Mouse (Mus musculus): ENCODE data around the gene Fdxr. TPM values are rescaled to one million over a fixed set of nuclear protein-coding genes. Genes with fewer than 3 reads are reported as not detected.

Fdxr gene
- total RNA-seq, 2 experiments from 2014 or later, result 2.9 to 4.4 TPM

DNA sequence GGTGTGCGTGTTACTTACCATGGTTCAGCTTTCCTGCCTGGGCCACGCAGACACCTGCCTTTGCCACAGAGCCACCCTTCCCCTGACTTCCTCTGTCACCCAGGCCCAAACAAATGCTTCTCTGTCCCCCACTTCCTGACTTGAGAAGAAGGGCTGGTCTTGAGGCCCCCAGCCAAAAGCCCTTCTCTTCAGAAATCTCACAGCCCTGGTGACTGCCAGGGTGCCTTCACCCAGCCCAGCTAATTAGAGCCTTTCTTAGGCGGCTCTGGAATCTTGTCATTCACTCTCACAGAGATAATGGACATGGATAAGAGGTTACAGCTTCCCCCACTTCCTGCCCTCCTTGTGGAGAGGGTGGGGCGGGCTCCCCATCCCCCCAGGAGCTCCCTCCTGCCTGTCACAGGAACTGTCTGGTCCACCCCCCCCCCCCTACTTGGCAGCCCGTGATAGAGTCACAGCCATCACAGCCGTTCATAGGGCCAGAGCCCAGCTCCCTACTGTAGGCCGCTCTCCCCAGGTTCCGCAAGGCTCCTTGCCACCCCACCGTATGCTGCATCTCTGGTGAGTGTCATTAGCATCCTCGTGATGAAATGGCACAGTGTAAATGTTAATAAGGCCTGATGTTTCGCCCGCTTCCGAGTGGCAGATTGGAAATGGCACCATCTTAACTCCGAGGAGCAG lies 49.9 kb downstream of the Fdxr start:
- peak; percentile 56 for DNase-seq
- peak overlapping the region; percentile 62; the same call in 1 of the 2 replicates for H3K27ac ChIP-seq

GRCm38 (mm10) chr11:115225301-115225700 lies 51.5 kb downstream of the Fdxr start:
- TF ChIP-seq CTCF (IDR thresholded peaks at IDR 0.05), result no peak
- no peak for DNase-seq
- Histone ChIP-seq H3K27ac (peak overlapping the region; percentile 43; the same call in 1 of the 2 replicates), H3K4me3 (no peak overlapping the region)
- intact Hi-C loops (cut with DNase I), result no loop called here

More for the DNA sequence above, 49.9 kb downstream of the Fdxr start:
- intact Hi-C loops (cut with DNase I), result no loop called here
- H3K4me3 ChIP-seq, result 0 out of 2 replicates have a peak overlapping the region, but pooled peaks have one; percentile 7
- TF ChIP-seq CTCF (IDR thresholded peaks at IDR 0.05), result no peak

- intact Hi-C loops (cut with DNase I), result no loop called here
- TF ChIP-seq CTCF (IDR thresholded peaks at IDR 0.05), result peak; percentile 70
- peak overlapping the region; percentile 43; the same call in 1 of the 2 replicates for H3K27ac ChIP-seq
- peak; percentile 77 for DNase-seq
- no peak overlapping the region for H3K4me3 ChIP-seq
Measured at GRCm38 (mm10) chr11:115224889-115225288, 52.0 kb downstream of the Fdxr start.

- Histone ChIP-seq H3K27ac (no peak overlapping the region), H3K4me3 (no peak overlapping the region)
- TF ChIP-seq CTCF (IDR thresholded peaks at IDR 0.05), result no peak
- intact Hi-C loops (cut with DNase I), result no loop called here
- DNase-seq, result no peak
Measured at GRCm38 (mm10) chr11:115223877-115224276, 53.0 kb downstream of the Fdxr start.

DNA sequence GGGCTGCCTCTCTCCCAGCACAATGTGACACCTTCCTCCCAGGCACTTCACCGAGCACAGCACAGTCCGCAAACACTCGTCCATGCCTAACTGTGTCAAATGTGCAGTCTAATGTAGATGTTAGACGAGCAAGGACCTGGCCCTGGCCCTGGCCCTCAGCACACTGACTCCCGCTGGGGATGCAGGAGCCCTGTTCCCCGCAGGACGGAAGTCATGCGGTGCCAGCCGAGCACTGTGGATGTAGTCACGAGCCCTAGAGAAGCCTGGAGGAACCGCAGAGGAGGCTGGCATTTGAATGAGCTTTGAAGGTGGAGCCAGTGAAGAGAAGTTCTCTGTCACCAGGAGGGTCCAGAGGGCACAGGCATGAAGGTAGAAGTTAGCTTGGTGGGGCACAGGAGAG lies 53.4 kb downstream of the Fdxr start:
- intact Hi-C loops (cut with DNase I), result no loop called here
- Histone ChIP-seq H3K27ac (no peak overlapping the region), H3K4me3 (no peak overlapping the region)
- no peak for DNase-seq
- TF ChIP-seq CTCF (IDR thresholded peaks at IDR 0.05), result no peak

- intact Hi-C loops (cut with DNase I), result no loop called here
- no peak overlapping the region; the same call in 1 of the 2 replicates for H3K27ac ChIP-seq
- no peak for DNase-seq
- H3K4me3 ChIP-seq, result no peak overlapping the region
- TF ChIP-seq CTCF (IDR thresholded peaks at IDR 0.05), result no peak
Measured at GRCm38 (mm10) chr11:115222570-115222969, 54.3 kb downstream of the Fdxr start.

DNA sequence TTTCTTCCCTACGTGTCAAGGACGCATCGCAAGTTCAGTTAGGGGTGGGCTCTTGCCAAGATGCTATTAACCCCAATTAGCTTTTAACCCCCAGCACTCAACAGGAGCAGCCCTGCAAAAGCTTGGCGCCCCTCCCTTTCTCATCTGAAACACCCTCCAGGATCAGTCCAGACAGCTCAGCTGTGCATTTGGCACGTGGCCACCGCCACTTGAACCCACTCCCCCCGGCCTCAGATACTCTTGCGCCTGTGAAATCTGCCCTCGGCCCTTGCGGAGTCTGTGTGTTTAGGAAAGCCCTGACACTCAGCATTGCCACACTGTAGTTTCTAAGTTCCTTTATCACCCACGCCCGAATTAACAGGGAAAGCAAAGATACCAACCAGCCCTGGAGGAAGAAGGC lies 54.8 kb downstream of the Fdxr start:
- Histone ChIP-seq H3K4me3 (no peak overlapping the region), H3K27ac (peak overlapping the region; percentile 21; the same call in 1 of the 2 replicates)
- peak; percentile 64 for DNase-seq
- no peak for TF ChIP-seq CTCF (IDR thresholded peaks at IDR 0.05)
- intact Hi-C loops (cut with DNase I), result no loop called here

GRCm38 (mm10) chr11:115219685-115220084 lies 57.2 kb downstream of the Fdxr start:
- H3K4me3 ChIP-seq, result no peak overlapping the region
- peak overlapping the region; percentile 88 for H3K27ac ChIP-seq
- no peak for TF ChIP-seq CTCF (IDR thresholded peaks at IDR 0.05)
- intact Hi-C loops (cut with DNase I), result no loop called here
- DNase-seq, result no peak

DNA sequence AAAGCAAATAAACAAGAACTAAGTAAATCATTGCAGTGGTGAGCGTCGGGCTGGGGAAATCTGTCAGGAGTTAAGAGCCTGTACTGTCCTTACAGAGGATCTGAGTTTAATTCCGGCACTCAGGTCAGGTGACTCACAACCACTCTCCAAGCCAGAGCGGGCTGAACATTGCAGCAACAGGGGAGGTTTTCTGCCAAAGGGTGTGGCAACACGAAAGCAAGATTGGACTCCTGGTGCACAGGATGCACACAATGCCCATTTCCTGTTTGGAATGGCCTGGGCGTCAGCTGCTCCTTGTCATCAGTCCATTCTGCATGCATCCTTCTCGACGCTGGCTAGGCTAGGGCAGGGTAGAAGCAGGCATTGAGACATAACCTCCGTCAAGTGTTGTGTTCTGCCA lies 57.6 kb downstream of the Fdxr start:
- peak overlapping the region; percentile 88 for H3K27ac ChIP-seq

More for the DNA sequence above, 57.6 kb downstream of the Fdxr start:
- TF ChIP-seq CTCF (IDR thresholded peaks at IDR 0.05), result no peak
- H3K4me3 ChIP-seq, result 0 out of 2 replicates have a peak overlapping the region, but pooled peaks have one; percentile 9
- peak; percentile 82 for DNase-seq
- intact Hi-C loops (cut with DNase I), result no loop called here

Small RNAs within 50 kb of the gene (microRNA-seq; reads per million reads assigned to microRNA genes)
- not detected for gene Gm25837

Other genes starting within 250 kb of the Fdxr start
- gene Cd300ld5, start 239.3 kb downstream of the Fdxr start, total RNA-seq (2021), result 1 to 10 TPM in 1 of 2 experiments, under 1 TPM in 1; 0.92 to 1.3 TPM
- gene Cd300ld3, start 228.6 kb downstream of the Fdxr start, total RNA-seq (2021), result 1 to 10 TPM in 1 of 2 experiments, not detected in 1; 2.0 TPM
- not detected for gene Cd300e, start 214.9 kb downstream of the Fdxr start, total RNA-seq (2021)
- under 1 TPM; 0.17 to 0.36 TPM for gene Rab37, start 185.6 kb downstream of the Fdxr start, total RNA-seq (2021)
- under 1 TPM in 1 of 2 experiments, not detected in 1; 0.31 TPM for gene Cd300lf, start 143.1 kb downstream of the Fdxr start, total RNA-seq (2021)
- gene Slc9a3r1, start 113.7 kb downstream of the Fdxr start, total RNA-seq (2021), result 1 to 10 TPM; 1.8 to 2.6 TPM
- 1 to 10 TPM; 7.3 to 7.4 TPM for gene Tmem104, start 89.6 kb downstream of the Fdxr start, total RNA-seq (2021)
- gene Nat9, start 89.2 kb downstream of the Fdxr start, total RNA-seq (2021), result 10 to 100 TPM; 12.7 to 16.3 TPM
- gene Grin2c, start 9.8 kb downstream of the Fdxr start, total RNA-seq (2021), result under 1 TPM in 1 of 2 experiments, not detected in 1; 0.06 TPM
- gene Fads6, start 20.6 kb upstream of the Fdxr start, total RNA-seq (2021), result 1 to 10 TPM; 2.4 to 5.4 TPM
- gene Otop2, start 30.1 kb upstream of the Fdxr start, total RNA-seq (2021), result not detected
- under 1 TPM; 0.61 to 0.81 TPM for gene Ush1g, start 45.0 kb upstream of the Fdxr start, total RNA-seq (2021)
- not detected for gene Otop3, start 57.7 kb upstream of the Fdxr start, total RNA-seq (2021)
- 1 to 10 TPM; 1.0 to 1.2 TPM for gene Hid1, start 90.7 kb upstream of the Fdxr start, total RNA-seq (2021)
- 1 to 10 TPM; 1.5 to 2.0 TPM for gene Cdr2l, start 104.9 kb upstream of the Fdxr start, total RNA-seq (2021)
- gene Mrpl58, start 126.7 kb upstream of the Fdxr start, total RNA-seq (2021), result 10 to 100 TPM; 79.2 to 99.2 TPM
- gene Atp5h, start 142.9 kb upstream of the Fdxr start, total RNA-seq (2021), result 100 to 1,000 TPM; 680 to 956 TPM
- gene Kctd2, start 143.1 kb upstream of the Fdxr start, total RNA-seq (2021), result 10 to 100 TPM; 14.8 to 22.3 TPM
- not detected for gene Trim80, start 163.5 kb upstream of the Fdxr start, total RNA-seq (2021)
- not detected for gene Slc16a5, start 185.4 kb upstream of the Fdxr start, total RNA-seq (2021)
- under 1 TPM; 0.95 to 0.99 TPM for gene Armc7, start 198.6 kb upstream of the Fdxr start, total RNA-seq (2021)
- 1 to 10 TPM; 5.8 to 7.7 TPM for gene Nt5c, start 214.8 kb upstream of the Fdxr start, total RNA-seq (2021)
- 10 to 100 TPM; 38.4 to 40.9 TPM for gene Jpt1, start 237.3 kb upstream of the Fdxr start, total RNA-seq (2021)

All from gastrocnemius, adult 2 months (tissue).